Mouse (Mus musculus) limb, embryonic 13.5 days (tissue): ENCODE data around the gene Melk. TPM values are rescaled to one million over a fixed set of nuclear protein-coding genes. Genes with fewer than 3 reads are reported as not detected.

Experiments
- ATAC-seq: fragments of 200-750 bp; cut with Nextera tagmentation; 2 replicates; pipeline ENCODE4 v1.8.0; 2017; ENCODE audit warnings: low read depth, moderate number of reproducible peaks, moderate TSS enrichment; ENCODE audit not compliant: low FRiP score
- H3K27ac ChIP-seq: fragments of 300-500 bp; sonication (generic); 2 replicates; pipeline ENCODE4 v1.5.1; 2015; ENCODE audit warnings: inconsistent platforms, mild to moderate bottlenecking, moderate library complexity
- H3K27me3 ChIP-seq: fragments of 300-500 bp; sonication (generic); 2 replicates; pipeline ENCODE4 v1.6.1; 2015; ENCODE audit warnings: mild to moderate bottlenecking, inconsistent platforms
- H3K36me3 ChIP-seq: fragments of 300-500 bp; sonication (generic); 2 replicates; pipeline ENCODE4 v1.6.1; 2015; ENCODE audit warnings: inconsistent platforms, mild to moderate bottlenecking, moderate library complexity
- H3K4me1 ChIP-seq: fragments of 300-500 bp; sonication (generic); 2 replicates; pipeline ENCODE4 v1.6.1; 2015; ENCODE audit warnings: inconsistent platforms
- H3K4me2 ChIP-seq: fragments of 300-500 bp; sonication (generic); replicated peaks from 2 replicates; pipeline ENCODE4 v1.6.1; 2015; ENCODE audit warnings: inconsistent platforms, mild to moderate bottlenecking, moderate library complexity
- H3K4me3 ChIP-seq: fragments of 300-500 bp; sonication (generic); 2 replicates; pipeline ENCODE4 v1.5.1; 2015; ENCODE audit warnings: moderate library complexity, mild to moderate bottlenecking, inconsistent platforms
- H3K9ac ChIP-seq: fragments of 300-500 bp; sonication (generic); 2 replicates; pipeline ENCODE4 v1.6.1; 2015; ENCODE audit warnings: mild to moderate bottlenecking, inconsistent platforms
- H3K9me3 ChIP-seq: fragments of 300-500 bp; sonication (generic); 2 replicates; pipeline ENCODE4 v1.6.1; 2016; ENCODE audit warnings: inconsistent platforms
- WGBS: fragments of 180-500 bp; shearing (Covaris S2); methylation state at CpG from one replicate; pipeline ENCODE4 v1.1.7; 2015; 5-methylcytosine and 5-hydroxymethylcytosine counted together
- polyA plus RNA-seq: library from polyadenylated mRNA; unstranded; fragments of >200 nt; fragmentation: Nextera tagmentation; extraction: Ambion mirVana; gene quantifications from 2 replicates; pipeline ENCODE4 v1.2.1, GENCODE M21; 2015

Melk gene
- polyA plus RNA-seq, result 42.4 and 43.8 TPM in 2 replicates

DNA sequence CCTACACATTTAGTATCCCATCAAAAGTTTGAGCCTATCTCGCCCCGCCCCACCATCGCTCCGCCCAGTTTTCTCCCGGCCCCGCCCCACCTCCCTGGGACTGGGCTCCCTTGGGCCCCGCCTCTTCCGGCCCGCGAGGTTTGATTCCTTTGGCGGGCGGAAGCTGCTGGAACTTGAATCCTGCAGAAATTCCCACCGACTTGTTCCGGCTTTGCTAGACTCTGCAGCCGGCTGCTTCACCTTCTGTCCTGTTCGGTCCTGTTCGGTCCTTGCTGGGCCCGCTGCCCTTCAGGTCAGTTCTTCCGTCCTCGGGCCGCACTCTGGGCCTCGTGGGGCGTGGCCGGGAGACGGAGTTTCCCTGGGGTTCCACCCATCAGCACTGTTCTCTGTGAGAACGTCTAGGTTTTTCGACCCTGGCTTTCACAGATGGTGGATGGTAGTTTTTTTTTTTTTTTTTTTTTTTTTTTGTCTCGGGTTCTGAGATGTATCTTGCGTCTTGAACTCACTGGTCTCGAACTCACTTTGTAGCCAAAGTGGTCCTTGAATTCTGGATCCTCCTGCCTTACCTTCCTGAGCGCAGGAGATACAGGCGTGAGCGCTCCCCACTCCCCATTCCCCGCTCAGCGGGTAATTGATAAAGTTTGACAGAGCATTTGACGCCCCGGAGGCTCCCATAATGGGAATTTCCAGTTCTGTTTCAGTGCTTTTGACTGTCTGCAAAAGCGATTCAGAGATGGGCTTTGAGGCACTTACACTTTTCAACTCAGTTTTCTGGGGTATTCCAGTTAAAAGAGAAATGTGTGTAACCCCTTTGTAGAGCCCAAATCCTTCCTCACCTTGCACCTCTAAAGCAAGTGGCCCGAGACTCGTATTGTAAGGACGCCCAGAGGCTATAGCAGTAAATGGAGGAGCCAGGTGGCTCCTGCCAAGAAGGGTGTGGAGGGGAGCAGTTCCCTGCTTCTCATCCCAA, at the start of gene Melk:
Melk (plus strand) TSS at position 96 of the 970 bp plus-strand sequence.
- peaks cover 4% of the 10 kb centered on the region; the same call in 1 of the 2 replicates for H3K36me3 ChIP-seq
- H3K9me3 ChIP-seq, result no peaks in the 10 kb centered on the region
- peak within 1 kb of the TSS; percentile 78 for H3K4me3 ChIP-seq
- peak; percentile 91 for ATAC-seq
- H3K4me2 ChIP-seq, result peak within 1 kb of the TSS; percentile 77
- H3K27me3 ChIP-seq, result no peaks in the 10 kb centered on the region
- H3K4me1 ChIP-seq, result peaks cover 21% of the 10 kb centered on the region
- H3K27ac ChIP-seq, result peak within 1 kb of the TSS; percentile 69; the same call in 1 of the 2 replicates
- under 1% methylated on average over 41 of the region's 41 CpGs for WGBS
- peak within 1 kb of the TSS; percentile 78 for H3K9ac ChIP-seq

DNA sequence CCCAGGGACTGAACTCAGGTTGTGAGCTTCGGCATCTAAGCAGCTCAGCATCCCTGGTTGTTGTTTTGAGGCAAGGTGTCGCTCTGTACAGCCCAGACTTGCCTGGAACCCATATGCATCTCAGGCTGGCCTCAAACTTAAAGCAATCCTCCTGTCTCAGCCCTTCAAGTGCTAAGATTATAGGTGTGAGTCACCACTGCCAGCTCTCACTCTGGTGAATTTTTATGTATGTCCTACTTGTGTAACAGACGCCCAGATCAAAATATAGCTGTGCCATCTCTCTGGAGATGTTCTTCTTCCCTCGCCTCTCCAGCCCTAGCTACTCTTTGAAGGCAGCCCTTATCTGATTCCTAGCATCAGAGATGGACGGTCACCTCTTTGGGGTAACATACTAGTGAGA, 49.2 kb upstream of the Melk start:
- H3K27ac ChIP-seq, result no peak overlapping the region
- ATAC-seq, result no peak
- no peak overlapping the region for H3K4me3 ChIP-seq
- 73% methylated on average over 5 of the region's 5 CpGs for WGBS
- peaks cover 5% of the 10 kb centered on the region for H3K4me1 ChIP-seq
- no peak overlapping the region for H3K4me2 ChIP-seq
- H3K36me3 ChIP-seq, result no peaks in the 10 kb centered on the region
- peaks cover 53% of the 10 kb centered on the region for H3K27me3 ChIP-seq
- H3K9me3 ChIP-seq, result no peaks in the 10 kb centered on the region
- H3K9ac ChIP-seq, result no peak overlapping the region

DNA sequence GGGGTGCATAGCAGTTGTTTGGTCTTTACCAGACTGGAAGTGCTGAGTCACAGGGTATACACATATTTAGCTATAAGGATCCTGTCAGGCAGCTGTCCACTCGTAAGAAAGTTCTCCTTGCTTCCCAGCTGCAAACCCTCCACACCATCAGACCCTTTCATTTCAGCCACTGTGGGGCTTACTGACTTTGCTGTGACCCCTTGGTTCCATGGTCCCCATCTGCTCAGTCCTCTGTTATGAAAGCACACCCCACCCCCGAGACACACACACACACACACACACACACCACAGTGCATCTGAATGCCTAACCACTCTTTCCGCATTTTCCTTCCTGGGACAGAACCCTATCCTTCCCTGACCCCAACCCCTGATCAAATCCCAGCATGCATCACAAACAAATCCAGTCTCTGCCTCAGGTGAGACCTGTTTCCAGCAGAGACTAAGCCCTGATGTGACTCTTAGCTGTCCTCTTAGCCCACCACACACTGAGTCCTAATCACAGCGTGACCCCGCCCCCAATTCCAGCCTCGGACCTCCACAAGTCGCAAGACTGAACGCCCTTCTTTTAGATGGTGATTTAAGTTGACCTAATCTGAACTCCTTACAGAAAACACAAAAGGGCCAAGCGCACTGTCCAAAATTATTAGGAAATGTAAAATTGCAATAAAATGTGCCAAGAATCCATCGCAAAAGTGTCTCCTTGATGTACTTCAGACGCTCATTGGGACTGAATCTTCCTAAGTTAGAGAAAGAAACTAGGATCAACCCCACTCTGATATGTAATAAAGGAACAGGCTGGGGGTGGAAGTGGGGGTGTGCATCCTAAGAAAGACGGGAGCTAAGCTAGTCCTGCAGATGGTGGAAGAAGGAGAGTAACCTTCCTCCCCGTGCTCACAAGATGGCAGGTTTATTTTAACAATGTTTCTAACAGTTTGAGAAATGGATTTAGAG, 48.4 kb upstream of the Melk start:
- H3K9ac ChIP-seq, result no peak overlapping the region
- no peak for ATAC-seq
- H3K27me3 ChIP-seq, result peaks cover 49% of the 10 kb centered on the region
- no peak overlapping the region for H3K4me3 ChIP-seq
- H3K4me1 ChIP-seq, result peaks cover 5% of the 10 kb centered on the region
- no peaks in the 10 kb centered on the region for H3K36me3 ChIP-seq
- H3K4me2 ChIP-seq, result no peak overlapping the region
- H3K9me3 ChIP-seq, result no peaks in the 10 kb centered on the region
- no peak overlapping the region for H3K27ac ChIP-seq
- 10% methylated on average over 13 of the region's 13 CpGs for WGBS

DNA sequence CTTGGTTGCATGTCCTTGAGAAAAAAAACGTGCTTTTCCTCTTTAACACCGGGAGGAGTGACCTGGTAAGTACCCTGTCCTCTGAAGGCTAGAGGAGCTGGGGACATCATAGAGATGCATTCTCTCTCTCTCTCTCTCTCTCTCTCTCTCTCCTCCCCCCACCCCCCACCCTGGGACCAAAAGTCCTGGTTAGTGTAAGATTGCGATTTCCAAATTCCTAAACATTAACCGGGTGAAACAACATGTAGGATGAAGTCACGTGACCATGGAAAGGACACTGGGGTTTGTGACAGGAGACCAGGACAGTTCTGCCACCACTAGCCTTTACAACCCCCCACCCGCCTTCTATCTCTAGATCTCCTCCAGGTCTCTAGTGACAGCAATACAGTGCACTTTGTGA, 47.5 kb upstream of the Melk start:
- H3K36me3 ChIP-seq, result no peaks in the 10 kb centered on the region
- no peak overlapping the region for H3K4me2 ChIP-seq
- 10% methylated on average over 6 of the region's 6 CpGs for WGBS
- H3K9me3 ChIP-seq, result no peaks in the 10 kb centered on the region
- peaks cover 43% of the 10 kb centered on the region for H3K27me3 ChIP-seq
- no peaks in the 10 kb centered on the region for H3K4me1 ChIP-seq
- no peak overlapping the region for H3K4me3 ChIP-seq
- ATAC-seq, result no peak
- H3K27ac ChIP-seq, result no peak overlapping the region
- H3K9ac ChIP-seq, result no peak overlapping the region

DNA sequence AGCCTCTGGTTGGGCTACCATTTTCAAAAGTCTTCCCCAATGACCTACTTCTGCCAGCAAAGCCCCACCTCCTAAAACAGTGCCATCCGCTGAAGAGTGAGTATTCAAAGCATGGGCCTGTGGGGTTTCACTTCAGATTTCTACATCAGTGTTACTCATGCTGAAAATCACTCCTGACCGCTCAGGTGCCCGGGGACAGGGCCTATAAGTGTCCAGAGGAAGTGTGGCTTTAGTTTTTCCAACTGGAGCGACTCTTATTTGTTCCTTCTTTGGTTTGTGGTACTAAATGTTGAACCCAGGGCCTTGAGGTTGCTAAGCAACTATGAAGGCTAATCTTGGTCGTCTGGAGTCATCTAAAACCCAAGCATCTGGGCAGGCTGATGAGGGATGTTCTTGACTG, 46.1 kb upstream of the Melk start:
- no peaks in the 10 kb centered on the region for H3K9me3 ChIP-seq
- no peak for ATAC-seq
- H3K36me3 ChIP-seq, result no peaks in the 10 kb centered on the region
- H3K27ac ChIP-seq, result no peak overlapping the region
- WGBS, result 74% methylated on average over 5 of the region's 5 CpGs
- H3K9ac ChIP-seq, result no peak overlapping the region
- no peak overlapping the region for H3K4me2 ChIP-seq
- no peaks in the 10 kb centered on the region for H3K4me1 ChIP-seq
- H3K4me3 ChIP-seq, result no peak overlapping the region
- peaks cover 32% of the 10 kb centered on the region for H3K27me3 ChIP-seq

DNA sequence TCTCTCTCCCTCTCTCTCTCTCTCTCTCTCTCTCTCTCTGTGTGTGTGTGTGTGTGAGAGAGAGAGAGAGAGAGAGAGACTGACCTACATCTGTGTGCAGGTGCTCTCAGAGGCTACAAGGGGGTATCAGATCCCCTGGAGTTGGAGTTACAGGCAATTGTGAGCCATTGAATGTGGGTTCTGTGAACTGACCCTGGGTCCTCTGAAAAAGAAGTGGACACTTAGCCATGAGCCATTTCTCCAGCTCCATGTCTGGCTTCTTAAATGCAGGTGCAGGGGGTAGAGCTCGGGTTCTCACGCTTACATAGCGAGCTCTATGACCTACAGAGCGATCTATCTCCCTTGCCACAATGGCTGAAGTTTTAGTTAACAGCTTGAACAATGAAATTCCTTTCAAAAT, 41.5 kb upstream of the Melk start:
- no peaks in the 10 kb centered on the region for H3K36me3 ChIP-seq
- H3K27me3 ChIP-seq, result 0 out of 2 replicates have a peak, but pooled peaks cover 5% of the 10 kb centered on the region
- no peak overlapping the region for H3K4me2 ChIP-seq
- H3K9me3 ChIP-seq, result no peaks in the 10 kb centered on the region
- H3K4me3 ChIP-seq, result no peak overlapping the region
- WGBS, result 83% methylated on average over 4 of the region's 4 CpGs
- H3K9ac ChIP-seq, result no peak overlapping the region
- H3K4me1 ChIP-seq, result no peaks in the 10 kb centered on the region
- ATAC-seq, result no peak
- no peak overlapping the region for H3K27ac ChIP-seq

DNA sequence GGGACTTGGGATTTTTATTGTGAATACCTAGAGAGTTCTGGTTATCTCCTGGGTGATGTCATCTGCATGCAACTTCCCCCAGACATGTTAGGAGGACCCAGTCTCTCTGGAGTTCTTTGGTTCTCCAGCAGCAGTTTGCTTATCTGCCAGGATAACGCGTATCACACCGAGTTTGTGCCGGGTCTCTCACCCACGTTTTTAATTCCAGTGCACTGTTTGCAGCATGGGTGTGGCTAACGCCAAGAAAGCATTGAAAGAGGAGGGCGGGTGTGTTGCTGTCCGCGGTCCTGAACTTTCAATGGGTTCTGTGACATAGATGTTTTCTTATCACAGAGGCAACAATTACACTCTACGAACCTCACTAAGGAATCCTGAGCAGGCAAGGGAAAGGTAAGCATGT, 40.4 kb upstream of the Melk start:
- ATAC-seq, result no peak
- Histone ChIP-seq H3K36me3 (no peaks in the 10 kb centered on the region), H3K4me1 (no peaks in the 10 kb centered on the region), H3K4me2 (no peak overlapping the region), H3K27me3 (no peaks in the 10 kb centered on the region), H3K4me3 (no peak overlapping the region), H3K9ac (no peak overlapping the region), H3K27ac (no peak overlapping the region), H3K9me3 (no peaks in the 10 kb centered on the region)
- 3% methylated on average over 10 of the region's 10 CpGs for WGBS

DNA sequence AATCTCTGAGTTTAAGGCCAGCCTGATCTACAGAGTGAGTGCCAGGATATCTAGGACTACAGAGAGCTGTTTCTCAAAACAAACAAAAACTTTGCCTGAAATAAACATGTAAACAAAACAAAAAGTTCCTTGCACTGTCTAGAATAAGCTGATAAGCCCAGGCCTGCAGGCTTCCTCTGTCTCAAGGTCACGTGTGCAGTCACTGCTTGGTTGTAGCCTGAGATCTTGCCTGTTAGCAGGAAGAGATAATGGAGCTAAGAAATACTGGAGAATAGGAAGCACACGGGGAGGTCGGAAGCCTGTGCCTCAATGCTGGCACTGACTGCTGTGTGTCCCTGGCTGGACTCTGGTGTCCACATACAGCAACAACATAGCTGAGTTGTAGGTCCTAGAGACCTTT, 35.2 kb upstream of the Melk start:
- 82% methylated on average over 3 of the region's 3 CpGs for WGBS
- Histone ChIP-seq H3K4me1 (no peaks in the 10 kb centered on the region), H3K9ac (no peak overlapping the region), H3K36me3 (no peaks in the 10 kb centered on the region), H3K27ac (no peak overlapping the region), H3K4me2 (no peak overlapping the region), H3K27me3 (no peaks in the 10 kb centered on the region), H3K9me3 (no peaks in the 10 kb centered on the region), H3K4me3 (no peak overlapping the region)
- no peak for ATAC-seq

DNA sequence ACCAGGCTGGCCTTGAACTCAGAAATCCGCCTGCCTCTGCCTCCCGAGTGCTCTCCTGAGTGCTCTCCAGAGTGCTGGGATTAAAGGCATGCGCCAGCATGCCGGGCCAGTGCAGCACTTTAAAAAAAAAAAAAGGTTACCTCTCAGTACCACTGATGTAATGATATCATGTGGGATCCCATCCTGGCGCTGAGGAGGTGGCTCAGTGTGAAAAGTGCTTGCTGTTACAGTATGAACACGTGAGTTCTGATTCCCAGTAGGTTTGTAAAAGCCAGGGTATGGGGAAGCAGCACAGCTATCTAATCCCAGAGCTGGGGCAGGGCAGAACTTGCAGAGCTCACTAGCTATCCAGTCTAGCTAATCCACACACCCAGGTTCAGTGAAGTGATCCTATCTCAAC, 33.2 kb upstream of the Melk start:
- no peak for ATAC-seq
- no peaks in the 10 kb centered on the region for H3K9me3 ChIP-seq
- no peaks in the 10 kb centered on the region for H3K27me3 ChIP-seq
- H3K4me1 ChIP-seq, result no peaks in the 10 kb centered on the region
- H3K27ac ChIP-seq, result no peak overlapping the region
- no peak overlapping the region for H3K4me2 ChIP-seq
- H3K36me3 ChIP-seq, result no peaks in the 10 kb centered on the region
- H3K4me3 ChIP-seq, result no peak overlapping the region
- no peak overlapping the region for H3K9ac ChIP-seq
- WGBS, result 76% methylated on average over 6 of the region's 6 CpGs

DNA sequence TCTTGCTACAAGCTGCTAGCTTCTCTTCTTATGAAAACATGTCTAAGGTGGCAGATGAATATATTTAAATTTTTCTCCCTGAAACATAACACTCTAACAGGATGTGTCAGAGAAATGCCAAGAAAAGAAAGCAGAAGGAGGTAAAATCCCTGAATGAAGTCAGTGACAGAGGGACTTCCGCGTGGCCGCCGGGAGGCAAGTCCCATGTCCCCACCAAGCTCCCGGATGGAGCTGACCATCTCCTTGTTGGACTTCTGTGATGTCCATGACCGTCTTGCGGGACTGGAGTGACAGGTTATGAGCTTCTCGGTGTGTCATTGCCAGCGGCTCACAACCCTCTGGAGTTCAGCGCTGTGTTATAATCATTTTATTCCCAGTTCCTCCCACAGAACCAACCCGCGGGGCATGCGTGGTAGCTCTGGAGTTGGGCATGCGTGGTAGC, 31.3 kb upstream of the Melk start:
- WGBS, result 92% methylated on average over 14 of the region's 14 CpGs
- no peak overlapping the region for H3K9ac ChIP-seq
- H3K4me3 ChIP-seq, result no peak overlapping the region
- no peak for ATAC-seq
- H3K9me3 ChIP-seq, result no peaks in the 10 kb centered on the region
- no peaks in the 10 kb centered on the region for H3K27me3 ChIP-seq
- H3K27ac ChIP-seq, result no peak overlapping the region
- H3K4me1 ChIP-seq, result no peaks in the 10 kb centered on the region
- no peaks in the 10 kb centered on the region for H3K36me3 ChIP-seq
- H3K4me2 ChIP-seq, result no peak overlapping the region

DNA sequence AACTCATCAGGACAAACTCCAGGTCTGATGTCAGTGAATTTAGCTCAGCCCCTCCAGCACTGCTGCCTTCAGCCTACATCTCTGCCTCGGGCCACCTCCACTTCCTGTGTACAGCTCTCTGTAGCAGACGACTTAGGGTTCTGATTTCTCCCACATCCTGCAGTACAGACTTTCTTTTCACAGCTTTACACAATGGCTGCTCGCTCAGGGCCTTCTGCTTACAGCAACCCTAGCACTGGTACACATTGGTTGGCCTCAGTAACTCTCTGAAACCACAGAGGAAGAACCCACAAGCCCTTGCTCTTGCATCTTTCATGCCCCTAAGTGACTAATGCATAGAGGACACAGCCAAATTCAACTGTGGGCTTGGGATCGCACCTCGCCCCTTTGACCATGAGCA, 29.5 kb upstream of the Melk start:
- Histone ChIP-seq H3K27ac (no peak overlapping the region), H3K9me3 (no peaks in the 10 kb centered on the region), H3K4me2 (no peak overlapping the region), H3K27me3 (no peaks in the 10 kb centered on the region), H3K4me1 (no peaks in the 10 kb centered on the region), H3K9ac (no peak overlapping the region), H3K4me3 (no peak overlapping the region), H3K36me3 (no peaks in the 10 kb centered on the region)
- ATAC-seq, result no peak
- 62% methylated on average over 5 of the region's 5 CpGs for WGBS
